Mouse (Mus musculus) cerebellum, adult 11 months (tissue): ENCODE measurements around the gene Rab11fip3.

Source experiments
- DNase-seq: peaks from one replicate; pipeline ENCODE4 v3.0.0; 2022

Gene Rab11fip3

DNA sequence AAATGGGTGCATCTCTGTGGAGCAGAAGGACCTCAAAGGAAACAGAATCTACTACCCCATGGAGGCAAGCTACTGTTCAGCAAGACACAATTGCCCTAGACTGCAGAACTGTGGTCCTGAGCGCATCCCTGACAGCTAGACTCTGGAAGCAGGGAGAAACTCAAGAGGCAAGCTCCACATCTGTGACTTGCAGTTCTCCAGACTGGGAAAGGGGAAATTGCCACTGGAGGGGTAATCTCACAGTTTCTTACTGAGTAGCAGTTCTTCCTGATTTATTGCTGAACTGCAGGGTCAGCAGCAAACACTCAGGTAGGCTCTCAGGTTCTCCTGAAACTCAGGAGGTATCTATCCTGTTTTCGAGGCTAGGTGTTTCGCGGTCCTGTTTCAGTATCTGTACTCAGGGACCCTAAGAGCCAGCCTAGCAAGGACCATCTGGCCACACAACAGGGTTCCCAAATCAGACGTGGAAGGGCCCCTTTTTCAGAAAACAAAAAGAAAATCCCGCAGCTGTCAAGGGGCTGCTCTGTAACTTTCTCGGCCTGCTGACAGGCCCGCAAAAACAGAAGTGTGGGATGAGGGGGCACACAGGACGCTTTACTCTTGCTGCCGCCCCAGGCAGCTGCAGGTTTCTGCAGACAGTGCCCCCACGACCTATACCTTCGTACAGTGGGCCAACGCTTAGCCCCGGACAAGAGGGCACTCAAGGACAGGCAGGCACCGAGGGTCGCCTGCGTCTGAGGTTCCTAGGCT, 84.6 kb downstream of the Rab11fip3 start:
- DNase-seq, result no peak

DNA sequence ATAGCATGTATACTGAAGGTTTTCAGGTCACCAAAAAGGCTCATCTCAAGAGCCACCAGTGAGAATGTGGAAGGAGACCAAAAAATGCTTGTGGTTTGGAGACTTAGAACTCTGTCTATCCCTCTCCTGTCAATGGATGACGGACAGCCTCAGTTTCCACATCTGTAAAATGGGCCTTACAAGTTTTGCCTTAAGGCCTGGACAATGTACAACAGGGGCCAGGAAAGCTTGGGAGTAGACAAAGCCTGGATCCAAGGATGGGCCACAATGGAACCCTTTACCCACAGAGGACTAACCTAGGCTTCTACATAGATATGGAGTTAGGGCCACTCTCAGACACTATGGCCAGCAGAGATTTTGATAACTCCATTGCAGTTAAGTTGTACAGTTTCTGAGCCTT, 85.3 kb downstream of the Rab11fip3 start:
- no peak for DNase-seq

DNA sequence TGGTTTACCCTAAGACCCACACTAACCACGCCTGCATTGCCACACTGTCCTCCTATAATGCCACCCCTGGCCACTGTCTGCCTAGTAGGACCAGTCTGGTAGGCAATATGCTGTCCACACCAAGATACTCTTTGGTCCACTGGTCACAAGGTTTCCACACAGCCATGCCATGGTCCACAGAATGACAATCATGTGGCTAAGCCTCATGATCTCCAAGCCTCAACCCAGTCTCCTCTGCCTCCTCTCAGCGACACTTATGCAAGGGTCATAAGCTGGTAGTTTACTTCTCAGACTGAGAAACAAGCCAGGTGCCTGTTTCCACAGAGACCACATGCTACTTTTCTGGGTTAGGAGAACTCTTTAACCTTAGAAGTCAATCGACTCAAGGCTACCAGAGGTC, 86.4 kb downstream of the Rab11fip3 start:
- no peak for DNase-seq

DNA sequence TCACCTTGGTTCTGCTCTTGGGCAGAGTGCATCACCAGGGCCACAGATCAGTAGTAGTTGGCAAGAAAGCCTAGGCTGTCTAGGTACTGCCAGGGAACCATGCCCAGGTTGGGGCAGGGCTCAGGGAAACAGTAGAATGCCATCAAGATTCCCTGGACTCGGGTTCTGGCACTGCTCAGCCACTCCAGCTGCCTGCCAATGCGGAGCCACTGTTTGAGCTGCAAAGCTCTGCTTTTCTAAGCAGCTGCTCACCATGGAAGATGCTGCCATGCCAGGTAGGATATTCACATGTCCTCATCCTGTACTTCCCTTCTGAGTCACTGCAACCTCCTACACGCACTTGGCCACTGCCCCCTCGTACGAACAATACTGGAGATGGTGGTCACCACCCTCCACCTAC, 88.5 kb downstream of the Rab11fip3 start:
- DNase-seq, result peak; percentile 65

DNA sequence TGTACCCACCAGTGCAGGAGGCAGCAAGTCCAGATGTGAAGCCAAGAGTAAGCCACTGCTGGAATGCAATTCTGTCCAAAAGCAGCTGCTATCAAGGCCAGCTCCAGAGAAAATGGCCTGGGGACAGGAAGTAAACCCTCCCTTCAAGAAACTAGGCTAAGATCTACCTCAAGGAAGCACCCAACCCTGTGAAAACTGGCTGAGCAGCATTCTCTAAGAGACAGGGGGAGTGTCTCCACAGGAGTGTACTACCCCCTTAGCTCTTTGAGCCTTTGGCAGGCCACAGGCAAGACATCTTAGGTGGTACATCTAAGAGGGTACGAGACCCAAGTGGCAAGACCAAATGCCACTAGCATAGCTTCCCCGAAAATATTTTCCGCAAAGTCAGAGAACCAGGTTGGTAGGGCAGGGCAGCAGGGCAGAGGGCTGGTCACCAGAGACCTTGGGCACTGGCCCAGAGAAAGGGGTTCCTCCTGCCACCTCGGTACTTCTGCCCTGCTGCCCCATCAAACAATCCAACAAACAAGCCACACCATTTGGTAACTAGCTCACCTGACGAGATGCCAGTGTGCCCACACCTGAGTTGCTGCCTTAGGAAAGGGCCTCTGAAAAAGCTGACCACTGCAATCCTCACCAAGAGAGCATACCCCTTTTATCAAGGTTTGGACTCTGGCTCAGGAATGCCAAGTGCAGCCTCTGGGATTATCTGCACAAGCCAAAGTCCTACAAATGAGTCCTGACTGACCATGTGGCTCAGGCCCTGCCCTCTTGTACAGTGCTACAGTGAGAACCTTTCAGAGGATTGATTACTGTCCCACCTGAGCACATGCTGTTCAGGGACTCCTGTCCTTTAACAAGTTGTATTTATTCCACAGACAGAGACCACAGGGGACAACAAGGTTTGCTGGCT, 89.3 kb downstream of the Rab11fip3 start:
- DNase-seq, result peak; percentile 12

DNA sequence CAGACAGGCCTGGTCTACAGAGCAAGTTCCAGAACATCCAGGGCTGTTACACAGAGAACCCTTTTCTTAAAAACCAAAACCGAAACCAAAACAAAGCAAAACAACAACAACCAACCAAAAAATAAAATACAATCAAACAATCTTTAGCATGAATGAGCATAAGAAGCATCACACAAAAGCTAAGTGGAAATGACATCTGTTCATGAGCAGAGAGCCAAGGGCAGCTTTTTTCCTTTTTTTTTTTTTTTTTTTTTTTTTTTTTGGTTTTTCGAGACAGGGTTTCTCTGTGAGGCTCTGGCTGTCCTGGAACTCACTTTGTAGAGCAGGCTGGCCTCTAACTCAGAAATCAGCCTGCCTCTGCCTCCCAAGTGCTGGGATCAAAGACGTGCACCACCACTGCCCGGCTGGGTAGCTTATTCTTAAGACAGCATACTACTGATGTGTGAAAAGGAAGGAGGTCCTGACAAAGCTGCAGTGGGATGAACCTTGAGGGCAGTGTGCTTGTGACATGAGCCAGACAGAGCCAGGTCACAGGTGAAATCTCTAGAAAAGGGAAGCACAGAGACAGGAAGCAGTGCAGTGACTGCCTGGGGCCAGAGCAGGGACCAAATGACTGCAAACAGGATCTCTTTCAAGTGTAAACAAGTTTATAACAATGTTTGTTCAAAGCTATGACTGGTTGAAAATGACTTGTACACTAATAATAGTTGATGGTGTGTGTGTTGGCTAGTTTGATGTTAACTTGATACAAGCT, 98.2 kb downstream of the Rab11fip3 start:
- DNase-seq, result no peak

DNA sequence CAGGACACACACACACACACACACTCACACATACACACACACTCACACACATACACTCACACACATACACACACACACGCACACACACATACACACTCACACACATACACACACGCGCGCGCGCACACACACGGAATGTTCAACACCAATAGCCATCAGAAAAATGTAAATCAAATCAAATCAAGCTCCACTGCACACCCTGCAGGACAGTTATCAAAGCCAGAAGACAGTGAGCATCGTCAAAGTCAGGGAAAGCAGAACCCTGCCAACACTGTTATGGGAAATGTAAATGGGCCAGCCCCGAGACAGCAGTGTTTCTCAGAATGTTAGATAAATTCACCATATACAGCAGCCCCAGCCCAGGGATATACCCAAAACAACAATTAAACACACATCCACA, 98.9 kb downstream of the Rab11fip3 start:
- no peak for DNase-seq

DNA sequence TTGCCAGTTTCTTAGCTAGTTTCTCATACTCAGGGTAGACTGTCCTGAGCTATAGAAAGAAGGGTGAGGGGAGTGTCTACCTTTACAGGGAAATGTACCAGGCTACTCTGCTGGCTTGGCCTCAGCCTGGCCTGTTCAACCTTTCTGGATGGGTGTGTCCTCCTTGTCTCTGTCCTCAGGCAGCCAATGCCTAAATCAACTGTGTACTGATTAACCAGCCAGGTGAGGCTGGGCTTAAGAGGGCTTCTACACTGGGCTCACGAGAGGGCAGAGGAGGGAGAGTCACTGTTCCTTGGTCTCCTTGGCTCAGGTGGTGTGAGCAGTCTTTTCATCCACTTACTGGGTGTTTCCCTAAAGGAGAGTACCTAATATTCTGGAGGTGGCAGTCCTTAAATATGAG, 101.2 kb downstream of the Rab11fip3 start:
- DNase-seq, result no peak

DNA sequence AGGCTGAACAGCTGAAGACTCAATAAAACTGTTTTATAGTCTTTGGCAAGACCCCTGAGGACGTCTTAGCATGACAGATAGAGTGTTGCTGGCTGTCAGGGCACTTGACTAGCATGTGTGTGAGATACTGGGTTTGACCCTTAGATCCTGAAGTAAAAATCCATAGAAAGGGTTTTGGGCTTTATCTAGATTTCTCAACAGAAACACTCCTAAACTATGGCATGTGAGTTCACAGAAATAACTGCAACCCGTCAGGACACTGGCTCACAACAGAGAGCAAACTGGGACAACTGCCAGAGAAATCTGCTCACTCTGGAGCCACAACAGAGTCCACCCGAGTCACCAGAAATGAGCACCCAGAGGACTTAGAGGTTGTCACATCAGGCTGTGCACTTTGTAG, 101.7 kb downstream of the Rab11fip3 start:
- DNase-seq, result no peak

DNA sequence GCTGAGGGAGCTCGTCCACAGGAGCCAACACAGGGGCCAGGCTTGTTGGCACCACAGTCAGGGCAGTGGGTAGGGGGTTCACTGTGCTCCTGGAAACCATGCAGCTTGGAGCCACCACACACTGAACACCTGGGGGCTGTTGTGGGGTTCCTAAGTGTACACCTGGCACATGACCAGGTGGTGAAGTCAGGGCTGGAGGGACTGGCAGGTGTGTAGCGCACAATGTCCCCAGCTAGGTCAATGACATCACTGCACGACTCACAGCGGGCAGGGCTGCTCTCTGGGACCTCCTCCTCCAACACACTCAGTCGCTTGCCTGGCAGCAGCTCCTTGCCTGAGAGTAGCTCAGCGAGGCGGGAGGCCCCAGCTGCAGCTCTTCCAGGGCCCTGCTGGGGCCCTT, 105.1 kb downstream of the Rab11fip3 start:
- DNase-seq, result no peak

DNA sequence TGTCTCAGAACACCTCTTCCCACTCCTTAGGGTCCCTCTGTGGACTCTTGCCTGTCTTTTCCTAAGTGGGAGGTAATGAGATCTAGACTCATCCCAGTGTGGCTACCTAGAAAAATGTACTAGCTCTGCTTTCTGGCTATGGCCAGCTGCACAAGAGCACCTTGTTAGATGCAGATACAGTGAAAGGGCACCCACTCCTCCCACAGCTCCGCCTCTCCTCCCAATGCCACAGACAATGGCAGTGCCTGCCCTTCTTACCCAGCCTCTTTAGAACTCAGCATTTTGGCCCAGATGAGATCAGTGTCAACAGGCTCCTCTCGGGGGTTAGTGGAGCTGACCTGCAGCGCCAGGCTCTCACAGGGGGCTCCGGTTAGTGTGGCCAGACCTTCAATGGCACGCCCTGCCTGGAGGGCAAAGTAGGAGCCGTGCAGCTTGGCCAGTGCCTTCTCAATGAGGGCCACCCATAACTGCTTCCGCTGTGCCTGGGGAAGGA, 106.9 kb downstream of the Rab11fip3 start:
- no peak for DNase-seq

DNA sequence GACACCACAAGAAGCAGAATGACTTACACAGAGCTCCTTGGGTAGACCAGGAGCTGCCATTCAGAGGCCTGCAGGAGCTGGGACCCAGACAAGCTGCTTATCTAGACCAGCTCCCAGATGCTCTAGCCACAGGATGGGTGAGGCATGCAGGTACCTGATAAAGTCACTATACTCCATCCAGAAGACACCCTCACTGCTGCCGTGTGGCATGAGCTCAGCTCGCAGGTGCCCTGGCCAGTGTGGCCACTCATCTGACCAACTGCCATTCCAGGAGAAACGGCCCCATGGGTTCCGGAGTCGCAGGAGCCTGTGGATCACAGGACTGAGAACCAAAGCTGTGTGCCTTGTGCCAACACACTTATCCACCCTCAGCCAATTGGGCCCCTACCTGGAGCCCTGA, 107.8 kb downstream of the Rab11fip3 start:
- no peak for DNase-seq

DNA sequence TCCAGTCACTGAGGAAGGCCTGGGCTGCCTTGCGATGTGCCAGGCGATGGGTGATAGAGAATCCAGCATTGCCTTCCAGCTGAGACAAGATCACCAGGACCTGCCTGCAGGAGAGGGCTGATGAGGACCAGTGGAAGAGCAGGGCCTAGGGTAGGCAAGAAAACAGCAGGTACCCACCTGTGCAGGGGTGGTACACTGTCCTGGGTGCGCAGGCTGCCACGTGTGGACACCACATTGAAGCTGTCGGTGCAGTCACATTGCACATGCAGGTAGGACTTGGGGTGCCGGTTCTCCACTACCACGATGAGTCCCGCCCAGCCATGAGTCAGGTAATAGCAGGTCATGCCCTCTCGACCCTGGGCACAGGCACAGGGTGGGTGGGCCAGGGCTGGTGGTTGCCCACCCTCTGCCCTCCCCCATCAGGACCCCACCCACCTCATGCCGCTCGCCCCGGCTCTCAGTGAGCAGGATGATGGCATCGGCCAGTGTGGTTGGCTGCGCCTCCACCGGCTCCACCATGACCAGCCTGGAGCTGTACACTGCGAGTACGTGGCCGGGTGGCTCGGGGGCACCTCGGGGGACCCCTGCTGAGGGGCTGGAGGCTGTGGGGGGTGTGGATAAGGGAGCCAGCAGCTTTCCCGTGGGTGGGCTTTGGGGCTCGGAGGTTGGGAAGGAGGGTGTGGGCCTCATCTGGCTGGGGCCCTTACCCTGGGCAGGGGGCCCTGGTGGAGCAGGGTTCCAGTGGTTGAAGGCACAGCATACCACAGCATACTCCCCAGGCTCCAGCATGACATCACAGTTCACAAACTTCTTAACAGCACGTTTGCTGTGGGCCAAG, 109.5 kb downstream of the Rab11fip3 start:
- DNase-seq, result no peak

DNA sequence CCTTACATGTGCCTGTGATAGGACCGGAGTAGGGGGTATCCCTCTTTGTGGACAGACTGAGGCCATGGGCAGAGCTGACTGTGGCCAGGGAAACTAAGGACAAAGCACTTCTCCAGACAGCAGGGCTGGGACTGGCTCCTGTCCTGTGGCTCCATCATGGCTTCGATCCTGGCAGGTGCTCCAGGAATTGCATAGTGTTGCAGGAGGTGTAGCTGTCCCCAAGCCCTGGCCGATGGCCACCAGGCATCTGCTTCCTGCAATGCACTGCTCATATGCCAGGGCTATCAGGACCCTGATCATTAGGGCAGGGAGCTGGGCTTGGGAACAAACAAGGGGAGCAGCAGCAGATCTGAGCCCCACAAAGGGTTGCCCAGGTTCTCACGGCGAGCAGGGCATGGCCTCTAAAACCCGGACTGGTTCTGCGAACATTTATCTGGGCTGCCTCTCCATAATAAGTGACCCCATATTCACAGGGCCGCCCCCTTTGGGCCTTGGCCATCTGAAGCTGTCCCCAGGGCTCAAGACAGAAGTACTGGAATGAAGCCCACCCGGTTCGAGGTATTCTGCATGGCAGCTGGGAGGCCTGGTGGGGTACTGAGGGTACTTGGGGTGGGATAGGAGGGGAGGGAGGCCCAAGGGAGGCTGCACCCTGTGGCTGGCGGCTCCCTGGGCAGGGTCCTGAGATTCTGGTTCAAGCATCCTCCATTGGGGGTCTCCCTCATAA, 110.4 kb downstream of the Rab11fip3 start:
- DNase-seq, result peak; percentile 56

DNA sequence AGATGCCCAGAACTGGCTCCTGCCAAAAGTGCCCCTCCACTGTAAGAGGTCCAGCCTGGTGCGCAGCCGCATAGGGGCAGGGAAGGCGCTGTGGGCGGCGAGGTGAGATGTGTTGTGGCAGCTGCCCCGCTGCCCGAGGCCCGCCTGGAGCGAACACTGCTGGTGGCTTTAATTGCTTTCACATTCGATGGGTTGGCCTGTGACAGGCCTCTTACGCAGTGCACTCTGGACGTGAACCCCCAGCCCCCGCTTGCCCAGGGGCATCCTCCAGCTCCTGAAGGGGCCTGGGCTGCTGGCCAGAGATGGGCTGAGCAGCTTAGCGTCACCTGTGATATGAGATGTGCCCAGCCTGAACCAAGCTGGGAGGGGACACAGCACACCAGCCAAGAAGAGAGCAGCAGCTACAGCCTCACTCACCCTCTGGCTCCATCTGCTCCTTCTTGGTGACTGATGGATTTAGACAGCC, 111.7 kb downstream of the Rab11fip3 start:
- DNase-seq, result peak; percentile 58

DNA sequence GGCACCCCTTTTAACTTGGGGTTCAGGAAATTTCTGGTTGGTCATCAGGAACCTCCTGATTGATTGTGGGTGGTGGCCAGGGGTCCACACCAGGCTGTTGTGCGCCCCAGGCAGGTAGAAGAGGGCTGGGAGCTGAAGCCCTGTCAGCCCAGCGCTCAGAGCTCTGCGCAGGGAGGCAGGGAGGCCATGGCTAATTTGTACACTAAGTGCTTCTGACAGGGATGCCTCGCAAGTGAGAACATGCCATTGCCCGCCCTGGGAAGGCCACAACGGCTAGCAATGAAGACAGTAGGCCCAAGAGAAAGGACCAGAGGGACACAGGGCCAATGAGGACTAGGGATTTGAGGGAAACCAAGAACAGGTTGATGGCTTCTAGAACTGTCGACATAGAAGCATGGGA, 112.7 kb downstream of the Rab11fip3 start:
- DNase-seq, result no peak

DNA sequence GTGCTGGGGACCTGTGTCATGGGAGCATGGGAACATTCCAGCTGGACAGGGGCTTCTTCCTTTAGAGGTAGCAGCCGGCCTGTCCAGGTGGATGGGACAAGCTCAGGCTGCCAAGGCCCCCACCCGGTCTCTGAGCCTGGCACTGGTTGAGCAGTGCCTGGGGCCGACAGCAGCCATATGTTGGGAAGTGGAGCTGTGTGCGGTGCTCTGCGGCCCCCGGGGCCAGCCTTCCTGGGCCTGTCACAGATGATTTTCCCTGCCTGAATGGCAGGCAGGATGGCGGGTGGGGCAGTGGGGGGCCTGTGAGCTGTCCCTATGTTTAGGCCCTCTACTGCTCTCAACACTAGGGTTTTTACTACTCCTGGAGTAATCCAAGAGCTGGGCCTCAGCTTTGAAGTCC, 113.2 kb downstream of the Rab11fip3 start:
- peak; percentile 85 for DNase-seq

DNA sequence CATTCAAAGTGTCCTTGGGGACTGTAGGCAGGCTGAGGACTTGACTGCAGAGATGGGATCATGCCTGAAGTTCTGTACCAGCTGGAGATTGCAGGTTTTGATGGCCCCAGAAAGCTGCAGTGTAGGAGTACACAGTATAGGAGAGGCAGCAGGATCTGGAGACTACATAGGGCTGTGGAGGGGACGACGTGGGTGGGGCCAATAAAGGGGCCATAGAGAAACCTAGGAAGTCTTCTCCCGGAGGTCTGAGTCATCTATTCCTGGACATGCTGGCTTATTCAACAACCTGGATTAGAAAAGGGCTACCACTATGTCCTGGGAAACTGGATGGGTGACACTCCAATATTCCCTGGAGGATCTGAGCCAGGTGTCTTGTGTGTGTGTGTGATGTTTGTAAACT, 113.6 kb downstream of the Rab11fip3 start:
- DNase-seq, result no peak

DNA sequence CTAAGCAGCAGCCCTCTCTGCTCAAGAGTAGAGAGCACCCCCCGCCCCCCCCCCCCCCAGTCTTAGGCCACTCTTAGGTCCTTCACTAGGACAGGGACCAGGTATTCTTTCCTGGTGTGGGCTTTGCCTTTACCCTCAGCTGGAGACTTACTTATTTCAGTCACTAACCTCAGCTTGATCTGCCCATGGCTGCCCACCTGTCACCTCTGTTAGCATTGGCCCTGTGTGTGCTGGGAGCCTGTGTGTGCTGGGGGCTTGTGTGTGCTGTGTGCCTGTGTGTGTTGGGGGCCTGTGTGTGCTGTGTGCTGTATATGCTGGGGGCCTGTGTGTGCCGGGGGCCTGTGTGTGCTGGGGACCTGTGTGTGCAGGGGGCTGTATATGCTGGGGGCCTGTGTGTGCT, 114.7 kb downstream of the Rab11fip3 start:
- no peak for DNase-seq

DNA sequence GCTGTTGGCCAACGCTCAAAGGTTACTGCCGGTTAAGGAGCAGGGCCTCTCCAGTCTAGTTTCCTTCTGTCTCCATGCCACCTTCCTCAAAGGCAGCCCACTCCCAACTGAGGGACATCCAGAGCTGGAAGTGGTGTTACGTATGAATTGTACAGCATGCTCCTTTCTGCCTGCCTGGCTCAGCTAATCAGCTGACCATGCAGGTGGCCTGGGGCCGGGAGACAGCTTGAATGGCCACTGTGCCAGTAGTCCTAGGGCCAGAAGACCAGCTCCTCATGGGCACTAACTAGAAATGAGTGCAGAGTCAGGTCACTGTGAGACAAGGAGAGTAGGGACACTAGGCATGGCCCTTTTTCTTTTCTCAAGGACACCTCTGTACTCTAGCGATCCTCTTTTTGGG, 116.2 kb downstream of the Rab11fip3 start:
- peak; percentile 72 for DNase-seq

DNA sequence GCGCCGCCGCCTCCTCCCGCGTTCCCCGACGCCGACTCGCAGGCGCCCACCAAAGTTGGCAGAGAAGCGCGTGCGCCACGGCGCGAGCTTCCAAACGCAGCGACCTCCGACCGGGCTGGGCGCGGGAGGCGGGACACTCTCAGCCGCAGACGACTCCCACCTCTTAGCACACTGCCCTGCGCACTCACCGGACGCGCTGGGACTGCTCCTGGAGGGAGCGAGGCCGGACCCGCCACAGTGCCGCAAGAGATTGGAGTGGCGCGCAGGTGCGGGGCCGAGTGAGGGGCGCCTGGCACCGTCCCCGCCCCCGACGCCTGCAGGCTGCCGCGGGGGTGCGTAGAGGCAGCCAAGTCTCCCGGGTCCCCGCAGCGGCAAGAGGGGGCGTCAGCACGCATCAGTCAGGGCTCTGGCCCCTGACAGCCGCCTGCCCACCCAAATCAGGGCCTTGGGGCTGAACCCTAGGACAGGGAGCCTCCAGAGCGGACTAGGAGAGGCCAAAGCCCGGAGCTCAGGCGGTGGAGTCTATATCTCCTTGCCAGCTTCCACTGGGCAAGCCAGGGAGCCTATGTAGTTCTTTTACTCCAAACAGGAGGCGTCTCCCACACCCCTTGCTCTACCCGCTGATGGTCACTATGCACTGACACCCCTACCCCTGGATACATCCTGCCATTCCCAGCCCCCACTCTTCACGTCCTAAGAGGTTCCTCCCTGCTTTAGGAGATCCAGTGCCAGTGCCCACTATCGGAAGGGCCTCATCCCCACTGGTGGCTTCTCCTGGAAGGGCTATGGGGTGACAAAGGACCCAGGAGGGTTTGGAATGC, 117.3 kb downstream of the Rab11fip3 start, which contains the start of gene A930017K11Rik:
TSS of gene A930017K11Rik (minus strand) at position 763 of the 821 bp plus-strand sequence.
- DNase-seq, result peak; percentile 65
